Mouse (Mus musculus) small intestine, adult 2 months (tissue): ENCODE results near the gene Cct8l1. TPM values are rescaled to one million over a fixed set of nuclear protein-coding genes. Genes with fewer than 3 reads are reported as not detected.

Source experiments
- H3K27ac ChIP-seq: fragments of 200-500 bp; 2 replicates; pipeline ENCODE4 v1.5.1; 2012; ENCODE audit warnings: low read depth, low read length, control low read depth, inconsistent platforms; ENCODE audit not compliant: insufficient read depth
- H3K27me3 ChIP-seq: fragments of 200-500 bp; 2 replicates; pipeline ENCODE4 v1.6.1; 2012; ENCODE audit warnings: mild to moderate bottlenecking, moderate library complexity, low read length, inconsistent platforms; ENCODE audit not compliant: control insufficient read depth, insufficient read depth
- H3K36me3 ChIP-seq: fragments of 200-500 bp; 2 replicates; pipeline ENCODE4 v1.6.1; 2012; ENCODE audit warnings: mild to moderate bottlenecking, low read length, control low read depth, inconsistent platforms; ENCODE audit not compliant: control insufficient read depth, insufficient read depth
- H3K4me1 ChIP-seq: fragments of 200-500 bp; 2 replicates; pipeline ENCODE4 v1.6.1; 2012; ENCODE audit warnings: low read length, inconsistent platforms, mixed read lengths; ENCODE audit not compliant: control insufficient read depth, insufficient read depth, insufficient read length
- H3K4me3 ChIP-seq: fragments of 200-500 bp; 2 replicates; pipeline ENCODE4 v1.5.1; 2012; ENCODE audit warnings: low read depth, mild to moderate bottlenecking, control low read depth, inconsistent platforms, low read length, moderate library complexity
- CTCF ChIP-seq: fragments of 200-500 bp; IDR thresholded peaks from 2 replicates; pipeline ENCODE4 v1.5.1; 2012; ENCODE audit warnings: low read depth, mild to moderate bottlenecking, control low read depth, inconsistent platforms, low read length, moderate library complexity, mixed read lengths; ENCODE audit not compliant: insufficient replicate concordance, insufficient read length; ENCODE audit errors: extremely low read depth
- POLR2A ChIP-seq: fragments of 200-500 bp; IDR thresholded peaks from 2 replicates; pipeline ENCODE4 v1.6.1; 2012; ENCODE audit warnings: low read depth, mild to moderate bottlenecking, control low read depth, inconsistent platforms, low read length, moderate library complexity
- WGBS: fragments of 180-500 bp; shearing (Covaris S2); methylation state at CpG from one replicate; pipeline ENCODE4 v1.1.7; 2018; 5-methylcytosine and 5-hydroxymethylcytosine counted together
- polyA plus RNA-seq: library from polyadenylated mRNA; depleted of rRNA; stranded (reverse); fragments of >200 nt; gene quantifications from 2 replicates; pipeline ENCODE4 v1.2.3, GENCODE M21; 2012

Cct8l1 gene
- polyA plus RNA-seq, 1 experiment, result not detected

- TF ChIP-seq POLR2A, result no peak
- TF ChIP-seq CTCF, result no peak
- H3K4me1 ChIP-seq, result peaks cover 3% of the 10 kb centered on the region; the same call in 1 of the 2 replicates
- no peak overlapping the region for H3K27ac ChIP-seq
- H3K4me3 ChIP-seq, result no peak overlapping the region
- H3K36me3 ChIP-seq, result no peaks in the 10 kb centered on the region
- WGBS, result 75% methylated on average over 2 of the region's 2 CpGs
- no peaks in the 10 kb centered on the region for H3K27me3 ChIP-seq
Observed at GRCm38 (mm10) chr5:25541661-25542060, 25.8 kb downstream of the Cct8l1 start.

- Histone ChIP-seq H3K4me1 (0 out of 2 replicates have a peak, but pooled peaks cover 1% of the 10 kb centered on the region), H3K27me3 (no peaks in the 10 kb centered on the region), H3K36me3 (no peaks in the 10 kb centered on the region), H3K27ac (no peak overlapping the region), H3K4me3 (no peak overlapping the region)
- TF ChIP-seq CTCF (no peak), POLR2A (no peak)
- 90% methylated on average over 3 of the region's 3 CpGs for WGBS
Observed at GRCm38 (mm10) chr5:25544061-25544460, 28.2 kb downstream of the Cct8l1 start.

DNA sequence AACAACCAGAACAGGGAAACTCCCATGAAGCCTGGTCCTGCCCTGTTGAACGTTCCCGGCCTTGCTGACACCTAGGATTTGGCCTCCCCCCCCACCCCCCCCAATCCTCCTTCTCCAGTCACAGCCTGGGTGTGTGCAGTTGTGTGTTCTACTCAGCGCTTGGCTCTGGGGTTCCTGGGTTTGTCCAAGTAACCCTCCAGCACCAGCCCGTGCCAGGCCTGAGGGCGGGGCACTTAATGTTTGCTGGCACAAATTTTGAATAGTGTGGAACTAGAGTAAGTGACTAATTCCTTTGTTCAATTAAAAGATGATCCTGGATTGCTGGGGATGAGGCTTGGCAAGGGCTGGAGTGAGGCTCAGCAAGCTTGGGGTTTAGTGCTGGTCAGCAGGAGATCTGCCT lies 28.7 kb downstream of the Cct8l1 start:
- Histone ChIP-seq H3K27me3 (no peaks in the 10 kb centered on the region), H3K36me3 (no peaks in the 10 kb centered on the region), H3K27ac (no peak overlapping the region), H3K4me3 (no peak overlapping the region), H3K4me1 (0 out of 2 replicates have a peak, but pooled peaks cover 1% of the 10 kb centered on the region)
- WGBS, result 43% methylated on average over 5 of the region's 5 CpGs
- TF ChIP-seq CTCF (no peak), POLR2A (no peak)

- Histone ChIP-seq H3K4me3 (no peak overlapping the region), H3K4me1 (no peaks in the 10 kb centered on the region), H3K27me3 (no peaks in the 10 kb centered on the region), H3K27ac (no peak overlapping the region), H3K36me3 (no peaks in the 10 kb centered on the region)
- 95% methylated on average over 2 of the region's 2 CpGs for WGBS
- no peak for TF ChIP-seq POLR2A
- TF ChIP-seq CTCF, result no peak
Observed at GRCm38 (mm10) chr5:25546912-25547311, 31.0 kb downstream of the Cct8l1 start.

GRCm38 (mm10) chr5:25550912-25551311 lies 35.0 kb downstream of the Cct8l1 start:
- WGBS, result 86% methylated on average over 1 of the region's 1 CpGs
- no peaks in the 10 kb centered on the region for H3K27me3 ChIP-seq

GRCm38 (mm10) chr5:25554210-25554609 lies 38.3 kb downstream of the Cct8l1 start:
- WGBS, result 87% methylated on average over 1 of the region's 1 CpGs
- H3K4me1 ChIP-seq, result no peaks in the 10 kb centered on the region

More at GRCm38 (mm10) chr5:25550912-25551311, 35.0 kb downstream of the Cct8l1 start:
- TF ChIP-seq POLR2A (no peak), CTCF (no peak)
- Histone ChIP-seq H3K4me3 (no peak overlapping the region), H3K4me1 (no peaks in the 10 kb centered on the region), H3K27ac (no peak overlapping the region), H3K36me3 (no peaks in the 10 kb centered on the region)

GRCm38 (mm10) chr5:25554689-25555088 lies 38.8 kb downstream of the Cct8l1 start:
- H3K36me3 ChIP-seq, result no peaks in the 10 kb centered on the region
- no peak overlapping the region for H3K27ac ChIP-seq
- H3K27me3 ChIP-seq, result no peaks in the 10 kb centered on the region
- WGBS, result 38% methylated on average over 1 of the region's 1 CpGs
- no peaks in the 10 kb centered on the region for H3K4me1 ChIP-seq
- TF ChIP-seq CTCF (no peak), POLR2A (no peak)
- no peak overlapping the region for H3K4me3 ChIP-seq

More at GRCm38 (mm10) chr5:25554210-25554609, 38.3 kb downstream of the Cct8l1 start:
- TF ChIP-seq POLR2A (no peak), CTCF (no peak)
- H3K36me3 ChIP-seq, result no peaks in the 10 kb centered on the region
- no peak overlapping the region for H3K27ac ChIP-seq
- no peaks in the 10 kb centered on the region for H3K27me3 ChIP-seq
- H3K4me3 ChIP-seq, result no peak overlapping the region
